Mouse (Mus musculus) embryonic fibroblast, embryonic 13.5 days (primary cell): Measurements from ENCODE around the gene Ralgps1.

ENCODE experiments used
- CTCF ChIP-seq: IDR thresholded peaks from 2 replicates; pipeline ENCODE4 v1.5.1; 2011; ENCODE audit warnings: mild to moderate bottlenecking, control low read depth, low read length, moderate library complexity, borderline replicate concordance; ENCODE audit not compliant: insufficient read depth
- POLR2A ChIP-seq: IDR thresholded peaks from 2 replicates; pipeline ENCODE4 v1.6.1; 2011; ENCODE audit warnings: low read depth, mild to moderate bottlenecking, control low read depth, low read length, moderate library complexity

- TF ChIP-seq POLR2A (no peak), CTCF (no peak)
These were observed 27.8 kb upstream of the Ralgps1 start for GRCm38 (mm10) chr2:33399091-33399490.
